Mouse (Mus musculus) right cerebral cortex, adult 18-20 months (tissue): Measurements from ENCODE around the gene Taldo1.
"Not testable (repeated sequence)": the region's sequence is repeated elsewhere in the genome, so short reads cannot be mapped to it uniquely, and the experiment has no call there.

Experiments
- DNase-seq: peaks from one replicate; pipeline ENCODE4 v3.0.0; 2022; ENCODE audit warnings: mixed read lengths

The Taldo1 gene

DNA sequence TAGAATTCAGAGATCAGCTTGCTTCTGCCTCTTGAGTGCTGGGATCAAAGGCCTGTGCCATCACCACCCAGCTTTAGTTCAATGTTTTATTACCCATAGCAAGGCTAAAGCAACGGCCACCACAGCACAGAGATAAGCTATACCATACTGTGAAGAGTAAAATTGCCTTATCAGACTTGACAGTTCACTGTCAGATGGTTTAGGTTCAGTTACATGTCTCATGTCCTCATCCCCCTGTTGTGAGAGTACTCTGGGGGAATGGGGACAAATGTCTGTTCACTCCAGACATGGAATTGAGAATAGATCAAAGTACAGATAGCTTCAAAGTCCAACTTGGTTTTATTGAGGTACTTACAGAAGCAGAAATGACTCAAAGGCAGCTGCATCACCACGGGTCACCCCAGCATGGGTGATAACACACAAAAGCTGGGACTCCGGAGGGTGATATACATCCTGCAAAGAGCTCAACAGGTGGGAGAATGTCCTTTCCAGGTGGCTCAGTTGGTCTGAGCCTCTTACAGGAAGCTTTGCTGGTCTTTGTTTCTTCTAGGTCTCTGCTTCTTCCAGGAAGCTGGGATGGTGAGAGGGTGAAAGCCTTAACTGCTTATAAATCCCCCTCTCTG lies 3.4 kb upstream of the Taldo1 start:
- DNase-seq, result no peak

- DNase-seq, result no peak
Observed at GRCm38 (mm10) chr7:141390326-141391259, 1.4 kb upstream of the Taldo1 start.

DNA sequence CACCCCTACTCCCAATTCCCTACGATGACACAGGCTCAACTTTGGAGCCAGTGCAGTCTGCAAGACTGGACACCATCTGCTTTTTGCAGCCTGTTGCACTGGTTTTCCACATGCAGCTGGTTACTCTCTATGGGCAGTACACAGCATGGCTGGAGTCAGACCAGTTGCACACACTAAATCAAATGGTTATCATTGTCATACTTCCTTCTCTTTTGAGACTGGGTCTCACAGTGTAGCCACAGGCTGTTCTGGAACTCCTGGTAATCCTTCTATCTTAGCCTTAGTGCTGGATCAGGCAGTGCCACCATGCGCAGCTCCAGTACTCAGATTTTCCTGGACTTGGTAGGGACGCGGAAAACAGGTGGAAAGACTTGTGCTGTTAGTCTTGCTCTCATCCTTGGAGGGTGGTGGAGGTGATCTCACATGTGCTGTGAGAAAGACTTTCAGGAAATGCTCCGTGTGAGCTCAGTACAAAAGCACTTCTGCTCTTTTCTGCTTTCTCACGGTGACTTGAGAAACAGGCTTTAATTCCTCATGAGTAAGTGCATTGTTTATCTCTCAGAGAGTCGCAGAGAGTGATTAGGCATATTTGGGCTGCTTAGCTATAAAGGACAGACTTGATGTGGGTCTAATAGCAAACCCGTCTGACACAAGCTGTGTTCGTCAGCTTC lies 688 bp downstream of the Taldo1 start:
- no peak for DNase-seq

DNA sequence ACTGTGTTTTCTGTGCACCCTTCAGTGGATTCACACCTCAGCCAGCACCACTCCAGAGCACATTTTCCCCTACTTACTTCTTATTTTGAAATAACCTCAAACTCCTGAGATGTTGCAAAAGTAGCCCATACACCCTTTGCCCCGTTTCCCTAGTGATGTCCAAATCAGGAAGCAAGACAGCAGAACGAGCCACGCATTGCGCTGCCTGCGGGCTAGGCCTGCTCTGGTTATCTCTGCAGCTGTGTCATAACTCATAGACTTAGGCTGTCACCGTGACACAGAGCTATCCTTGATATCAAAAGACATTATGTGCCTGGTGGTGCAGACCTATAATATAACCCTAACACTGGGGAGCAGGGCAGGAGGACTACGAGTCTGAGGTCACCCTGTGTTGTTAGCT lies 2.2 kb downstream of the Taldo1 start:
- DNase-seq, result no peak

- no peak for DNase-seq
Observed at GRCm38 (mm10) chr7:141394771-141395170, 2.8 kb downstream of the Taldo1 start.

DNA sequence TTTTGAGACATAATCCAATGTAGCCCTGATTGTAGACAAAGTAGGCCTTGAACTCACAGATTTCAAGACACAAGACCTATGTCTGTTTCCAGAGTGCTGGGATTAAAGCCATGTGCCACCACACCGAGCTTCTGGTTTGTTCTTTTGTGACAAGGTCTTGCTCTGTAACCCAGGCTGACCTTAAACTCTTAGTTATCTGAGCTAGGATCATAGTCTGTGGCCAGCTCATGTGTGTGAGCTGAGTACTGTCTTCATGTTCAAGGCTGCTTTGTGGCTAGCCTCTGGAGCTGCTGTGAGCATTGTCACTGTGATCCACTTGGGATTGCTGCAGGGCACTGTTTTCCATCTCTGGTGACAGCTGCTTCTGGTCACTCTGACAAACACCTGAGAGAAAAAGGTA lies 3.3 kb downstream of the Taldo1 start:
- no peak for DNase-seq

GRCm38 (mm10) chr7:141403305-141403704 lies 11.3 kb downstream of the Taldo1 start:
- no peak for DNase-seq

- DNase-seq, result no peak
Observed at GRCm38 (mm10) chr7:141405466-141405865, 13.5 kb downstream of the Taldo1 start.

DNA sequence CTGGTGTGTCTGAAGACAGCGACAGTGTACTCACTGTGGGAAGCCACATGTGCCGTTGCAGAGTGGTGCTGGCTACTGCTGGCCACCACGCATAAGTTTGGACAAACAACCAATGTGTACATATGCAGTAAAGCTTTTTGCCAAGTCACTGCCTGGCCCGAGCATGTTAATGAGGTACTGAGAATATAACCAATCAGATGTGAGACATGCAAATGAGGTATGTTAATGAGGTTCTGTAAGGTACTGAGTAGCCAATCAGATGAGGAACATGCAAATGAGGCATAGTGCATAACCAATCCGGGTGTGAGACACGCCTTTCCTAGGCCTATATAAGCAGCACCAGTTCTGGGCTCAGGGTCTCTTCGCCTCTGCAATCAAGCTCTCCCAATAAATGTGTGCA lies 15.7 kb downstream of the Taldo1 start:
- not testable (repeated sequence) for DNase-seq

GRCm38 (mm10) chr7:141408833-141409232 lies 16.8 kb downstream of the Taldo1 start:
- peak; percentile 86 for DNase-seq

- DNase-seq, result no peak
Observed at GRCm38 (mm10) chr7:141410631-141411030, 18.6 kb downstream of the Taldo1 start.

- no peak for DNase-seq
Observed at GRCm38 (mm10) chr7:141411667-141412066, 19.7 kb downstream of the Taldo1 start.

DNA sequence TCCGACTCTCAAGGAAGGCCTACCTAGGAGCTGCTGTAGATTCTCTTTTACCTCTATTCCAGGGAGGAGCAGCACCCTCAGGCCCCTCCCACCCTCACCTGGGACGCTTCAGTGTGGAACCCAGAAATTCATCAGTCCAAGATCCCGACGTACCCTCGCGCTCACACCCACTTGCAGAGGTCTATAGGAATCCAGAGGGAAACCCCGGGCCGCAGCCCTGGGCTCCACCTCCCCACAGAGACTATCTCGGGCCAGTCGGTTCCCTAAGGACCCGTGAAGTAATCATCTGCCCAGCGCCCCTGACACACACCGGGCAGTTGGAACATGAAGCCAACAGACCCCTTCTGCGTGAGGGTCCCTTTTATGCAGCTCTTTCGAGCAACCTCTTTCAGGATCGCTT lies 21.3 kb downstream of the Taldo1 start:
- no peak for DNase-seq

GRCm38 (mm10) chr7:141413809-141414584 lies 22.0 kb downstream of the Taldo1 start, which contains the start of gene Gatd1:
Gene Gatd1 (minus strand): TSS chr7:141414136.
- DNase-seq, result peak; percentile 99

- DNase-seq, result no peak
Observed at GRCm38 (mm10) chr7:141416144-141416841, 24.3 kb downstream of the Taldo1 start.

- DNase-seq, result no peak
Observed at GRCm38 (mm10) chr7:141417731-141418681, 26.0 kb downstream of the Taldo1 start.

GRCm38 (mm10) chr7:141418970-141419369 lies 27.0 kb downstream of the Taldo1 start:
- no peak for DNase-seq

DNA sequence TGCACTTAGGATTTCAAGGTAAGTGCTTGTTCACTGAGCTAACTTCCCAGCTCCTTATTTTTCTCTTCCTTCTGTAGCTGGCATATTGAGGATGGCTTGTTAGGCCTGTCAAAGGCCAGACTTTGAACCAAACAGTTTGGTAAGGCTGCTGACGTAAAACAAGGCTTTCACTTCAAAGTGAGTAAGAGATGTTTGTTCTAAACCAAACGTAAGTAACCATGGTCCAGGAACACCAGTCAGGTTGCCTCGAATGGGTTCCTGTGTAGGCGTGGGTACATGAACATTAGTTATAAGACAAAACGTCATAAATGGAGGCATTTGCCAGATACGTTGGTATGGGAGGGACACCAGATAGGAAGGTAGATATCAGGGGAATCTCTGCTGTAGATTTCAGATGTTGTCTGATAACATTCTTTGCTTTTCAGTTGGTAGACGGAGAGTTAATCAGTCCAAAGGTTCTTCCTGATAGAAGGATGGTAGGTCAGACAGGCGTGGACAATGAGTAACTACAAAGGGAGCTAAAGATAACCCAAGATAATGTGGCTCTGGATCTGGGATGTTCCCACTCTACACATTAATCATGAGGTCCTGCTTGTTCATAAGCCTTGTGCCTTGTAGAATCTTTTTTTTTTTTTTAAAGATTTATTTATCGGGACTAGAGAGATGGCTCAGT lies 28.2 kb downstream of the Taldo1 start:
- DNase-seq, result no peak

GRCm38 (mm10) chr7:141423811-141424210 lies 31.8 kb downstream of the Taldo1 start:
- no peak for DNase-seq
